Comparison of ENCODE assay signal across 20 mouse cellular contexts in genomic region chr15:92280966-92281365, GRCm38 (mm10).
DNase-seq lines count a peak whose midpoint lies in the region; TF ChIP-seq lines count a peak whose summit lies in the region.
"Had no signal": no experiment of that assay in that cellular context is flagged by ENCODE, and none has a peak within 500 bp of the region (broad histone marks: within the 10 kb centered on the region; RNA-seq: fewer than 3 reads in every experiment).

No protein-coding gene starts in this region.

- TF ChIP-seq CTCF in cerebellum, adult 2 months (IDR thresholded peaks at IDR 0.05; ENCODE audit: borderline replicate concordance, insufficient read depth, low read depth, low read length) = no peak
- no peak for TF ChIP-seq CTCF in lung, adult 2 months (IDR thresholded peaks at IDR 0.05; ENCODE audit: insufficient read depth, low read length)

- H3K27me3 ChIP-seq in cerebellum, adult 2 months (ENCODE audit: control insufficient read depth, insufficient read depth, low read length) = no peaks in the 10 kb centered on the region
- H3K27me3 ChIP-seq: CH12.LX; embryonic facial prominence, embryonic 12.5 days; embryonic facial prominence, embryonic 15.5 days; forebrain, embryonic 12.5 days; forebrain, embryonic 15.5 days; hindbrain, embryonic 12.5 days; hindbrain, embryonic 15.5 days; Patski had no signal

- peak; percentile 21 to 31 for DNase-seq in cerebellum, adult 2 months
- no peak for DNase-seq in cerebellum, adult 9-11 months
- DNase-seq in cerebellum, postnatal 14 days = peak; percentile 21 to 37
- DNase-seq in cerebellum, adult 8-10 months = no peak
- DNase-seq in brain, adult 2 months (ENCODE audit: low read depth, low spot score) = peak; percentile 22
- DNase-seq in lung, adult 2 months = no peak
- DNase-seq: adrenal gland, postnatal 10 days; adrenal gland, postnatal 36 days; B cell, adult 2 months; gastrocnemius, postnatal 25 days; heart, adult 2 months; kidney, adult 2 months had no signal

- no peak overlapping the region for H3K27ac ChIP-seq in cerebellum, adult 2 months (ENCODE audit: insufficient read depth, low read length)
- H3K27ac ChIP-seq: embryonic facial prominence, embryonic 12.5 days; embryonic facial prominence, embryonic 15.5 days; forebrain, embryonic 12.5 days; forebrain, embryonic 15.5 days; heart, adult 2 months; hindbrain, embryonic 12.5 days; hindbrain, embryonic 15.5 days had no signal

- TF ChIP-seq POLR2A in cerebellum, adult 2 months (IDR thresholded peaks at IDR 0.05; ENCODE audit: borderline replicate concordance, insufficient read depth, low read length) = no peak
- no peak for TF ChIP-seq POLR2A in lung, adult 2 months (IDR thresholded peaks at IDR 0.05; ENCODE audit: borderline replicate concordance, extremely low read depth, low read depth, low read length)

- H3K4me3 ChIP-seq in cerebellum, adult 2 months (replicated peaks; ENCODE audit: insufficient read depth, low read depth, low read length) = no peak overlapping the region
- no peak overlapping the region for H3K4me3 ChIP-seq in lung, adult 2 months (replicated peaks; ENCODE audit: extremely low read depth, low read depth, low read length)
- H3K4me3 ChIP-seq: embryonic facial prominence, embryonic 12.5 days; embryonic facial prominence, embryonic 15.5 days; forebrain, embryonic 12.5 days; forebrain, embryonic 15.5 days; heart, adult 2 months; hindbrain, embryonic 12.5 days; hindbrain, embryonic 15.5 days had no signal

- no peaks in the 10 kb centered on the region for H3K4me1 ChIP-seq in cerebellum, adult 2 months (ENCODE audit: control insufficient read depth, insufficient read depth, low read length)
- no peaks in the 10 kb centered on the region for H3K4me1 ChIP-seq in lung, adult 2 months (ENCODE audit: control insufficient read depth, insufficient read depth, low read length)
- H3K4me1 ChIP-seq: embryonic facial prominence, embryonic 15.5 days; forebrain, embryonic 12.5 days; forebrain, embryonic 15.5 days; hindbrain, embryonic 12.5 days; hindbrain, embryonic 15.5 days had no signal

- WGBS in cerebellum, adult 2 months = 48% methylated on average over 6 of the region's 6 CpGs
- WGBS in lung, adult 2 months = 67% methylated on average over 6 of the region's 6 CpGs

Comparison
In these comparisons a context has a peak if more than half of its experiments do, and no peak if none do; other contexts are left out.
1. DNase-seq: peak in cerebellum, adult 2 months (2 of 2), cerebellum, postnatal 14 days (2 of 2) and brain, adult 2 months (single experiment); none in cerebellum, adult 9-11 months (single experiment), cerebellum, adult 8-10 months (single experiment) and lung, adult 2 months (single experiment).